Mouse (Mus musculus) hindbrain, embryonic 12.5 days (tissue): ENCODE data around the gene Slc45a1. TPM values are rescaled to one million over a fixed set of nuclear protein-coding genes. Genes with fewer than 3 reads are reported as not detected.
"Not testable (repeated sequence)": the region's sequence is repeated elsewhere in the genome, so short reads cannot be mapped to it uniquely, and the experiment has no call there.

Experiments
- ATAC-seq: fragments of 200-750 bp; cut with Nextera tagmentation; 2 replicates; pipeline ENCODE4 v1.8.0; 2017; ENCODE audit warnings: moderate TSS enrichment; ENCODE audit not compliant: low FRiP score
- H3K27ac ChIP-seq: fragments of 300-500 bp; sonication (generic); 2 replicates; pipeline ENCODE4 v1.5.1; 2016; ENCODE audit warnings: mild to moderate bottlenecking
- H3K27me3 ChIP-seq: fragments of 300-500 bp; sonication (generic); 2 replicates; pipeline ENCODE4 v1.6.1; 2016; ENCODE audit warnings: mild to moderate bottlenecking
- H3K36me3 ChIP-seq: fragments of 300-500 bp; sonication (generic); 2 replicates; pipeline ENCODE4 v1.6.1; 2016; ENCODE audit warnings: mild to moderate bottlenecking
- H3K4me1 ChIP-seq: fragments of 300-500 bp; sonication (generic); 2 replicates; pipeline ENCODE4 v1.6.1; 2016
- H3K4me2 ChIP-seq: fragments of 300-500 bp; sonication (generic); replicated peaks from 2 replicates; pipeline ENCODE4 v1.6.1; 2016; ENCODE audit warnings: mild to moderate bottlenecking
- H3K4me3 ChIP-seq: fragments of 300-500 bp; sonication (generic); 2 replicates; pipeline ENCODE4 v1.5.1; 2016; ENCODE audit warnings: mild to moderate bottlenecking
- H3K9ac ChIP-seq: fragments of 300-500 bp; sonication (generic); 2 replicates; pipeline ENCODE4 v1.6.1; 2016; ENCODE audit warnings: mild to moderate bottlenecking, moderate library complexity
- H3K9me3 ChIP-seq: fragments of 300-500 bp; sonication (generic); replicated peaks from 2 replicates; pipeline ENCODE4 v1.6.1; 2016; ENCODE audit warnings: mild to moderate bottlenecking
- WGBS: fragments of 180-500 bp; shearing (Covaris S2); methylation state at CpG from one replicate; pipeline ENCODE4 v1.1.7; 2016; 5-methylcytosine and 5-hydroxymethylcytosine counted together
- polyA plus RNA-seq: library from polyadenylated mRNA; unstranded; fragments of >200 nt; fragmentation: Nextera tagmentation; extraction: Ambion mirVana; gene quantifications from 2 replicates; pipeline ENCODE4 v1.2.1, GENCODE M21; 2016

Gene Slc45a1
- polyA plus RNA-seq, 1 experiment from 2014 or later = 12.4 TPM

DNA sequence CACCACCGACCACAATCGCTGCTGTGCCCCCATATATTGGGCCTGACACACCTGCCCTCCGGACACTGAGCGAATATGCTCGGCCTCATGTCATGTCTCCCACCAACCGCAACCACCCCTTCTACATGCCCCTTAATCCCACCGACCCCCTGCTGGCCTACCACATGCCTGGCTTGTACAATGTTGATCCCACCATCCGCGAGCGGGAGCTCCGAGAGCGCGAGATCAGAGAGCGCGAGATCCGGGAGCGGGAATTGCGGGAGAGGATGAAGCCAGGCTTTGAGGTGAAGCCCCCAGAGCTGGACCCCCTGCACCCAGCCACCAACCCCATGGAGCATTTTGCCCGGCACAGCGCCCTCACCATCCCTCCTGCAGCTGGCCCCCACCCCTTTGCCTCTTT, 35.1 kb downstream of the Slc45a1 start:
- Histone ChIP-seq H3K27me3 (no peaks in the 10 kb centered on the region), H3K27ac (no peak overlapping the region)

GRCm38 (mm10) chr4:150616029-150616420, 35.9 kb downstream of the Slc45a1 start:
- H3K36me3 ChIP-seq = peaks cover 85% of the 10 kb centered on the region
- no peak for ATAC-seq
- no peaks in the 10 kb centered on the region for H3K4me1 ChIP-seq
- 90% methylated on average over 13 of the region's 13 CpGs for WGBS
- no peak overlapping the region for H3K27ac ChIP-seq
- H3K9ac ChIP-seq = no peak overlapping the region
- no peak overlapping the region for H3K4me2 ChIP-seq
- H3K9me3 ChIP-seq = no peaks in the 10 kb centered on the region
- no peaks in the 10 kb centered on the region for H3K27me3 ChIP-seq
- H3K4me3 ChIP-seq = no peak overlapping the region

More for the DNA sequence above, 35.1 kb downstream of the Slc45a1 start:
- Histone ChIP-seq H3K4me2 (no peak overlapping the region), H3K36me3 (peaks cover 83% of the 10 kb centered on the region), H3K9ac (no peak overlapping the region), H3K4me3 (no peak overlapping the region), H3K4me1 (no peaks in the 10 kb centered on the region), H3K9me3 (no peaks in the 10 kb centered on the region)
- no peak for ATAC-seq
- 95% methylated on average over 20 of the region's 20 CpGs for WGBS

GRCm38 (mm10) chr4:150615251-150616028, 36.5 kb downstream of the Slc45a1 start:
- ATAC-seq = no peak
- 94% methylated on average over 12 of the region's 12 CpGs for WGBS

GRCm38 (mm10) chr4:150613715-150614114, 38.3 kb downstream of the Slc45a1 start:
- H3K9me3 ChIP-seq = no peaks in the 10 kb centered on the region
- peaks cover 80% of the 10 kb centered on the region for H3K36me3 ChIP-seq
- 94% methylated on average over 7 of the region's 7 CpGs for WGBS
- no peaks in the 10 kb centered on the region for H3K27me3 ChIP-seq
- ATAC-seq = no peak
- no peak overlapping the region for H3K4me3 ChIP-seq
- H3K4me1 ChIP-seq = no peaks in the 10 kb centered on the region
- no peak overlapping the region for H3K27ac ChIP-seq
- H3K9ac ChIP-seq = no peak overlapping the region
- no peak overlapping the region for H3K4me2 ChIP-seq

More at GRCm38 (mm10) chr4:150615251-150616028, 36.5 kb downstream of the Slc45a1 start:
- Histone ChIP-seq H3K9ac (no peak overlapping the region), H3K36me3 (peaks cover 87% of the 10 kb centered on the region), H3K27me3 (no peaks in the 10 kb centered on the region), H3K4me1 (no peaks in the 10 kb centered on the region), H3K4me2 (no peak overlapping the region), H3K4me3 (no peak overlapping the region), H3K9me3 (no peaks in the 10 kb centered on the region), H3K27ac (peak overlapping the region; percentile 44; the same call in 1 of the 2 replicates)

DNA sequence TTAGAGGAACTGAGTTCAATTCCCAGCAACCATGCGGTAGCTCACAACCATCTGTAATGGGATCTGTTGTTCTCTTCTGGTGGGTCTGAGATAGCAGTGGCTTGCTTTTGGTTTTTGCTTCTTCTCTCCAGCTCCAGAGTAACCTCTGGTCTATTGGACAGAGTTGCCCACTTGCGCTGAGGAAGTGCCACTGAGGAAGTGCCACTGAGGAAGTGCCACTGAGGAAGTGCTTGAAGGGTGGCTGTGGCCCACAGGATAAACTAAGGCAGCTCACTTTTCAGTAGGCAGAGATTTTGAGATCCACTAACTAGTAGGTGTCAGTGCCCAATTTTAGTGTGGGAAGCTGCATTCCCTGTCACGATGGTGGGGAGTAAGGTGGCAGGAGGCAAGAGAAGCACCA, 43.3 kb downstream of the Slc45a1 start:
- H3K9me3 ChIP-seq = no peaks in the 10 kb centered on the region
- no peak overlapping the region for H3K4me2 ChIP-seq
- 90% methylated on average over 3 of the region's 3 CpGs for WGBS
- H3K4me3 ChIP-seq = no peak overlapping the region
- no peak overlapping the region for H3K27ac ChIP-seq
- H3K27me3 ChIP-seq = no peaks in the 10 kb centered on the region
- ATAC-seq = no peak
- H3K4me1 ChIP-seq = peaks cover 35% of the 10 kb centered on the region
- peaks cover 30% of the 10 kb centered on the region for H3K36me3 ChIP-seq
- H3K9ac ChIP-seq = no peak overlapping the region

GRCm38 (mm10) chr4:150606449-150607161, 45.4 kb downstream of the Slc45a1 start:
- WGBS = 21% methylated on average over 3 of the region's 3 CpGs
- Histone ChIP-seq H3K9ac (peak overlapping the region; percentile 28), H3K36me3 (peaks cover 9% of the 10 kb centered on the region; the same call in 1 of the 2 replicates), H3K4me1 (peaks cover 38% of the 10 kb centered on the region), H3K27ac (peak overlapping the region; percentile 88), H3K27me3 (no peaks in the 10 kb centered on the region), H3K4me2 (no peak overlapping the region), H3K9me3 (no peaks in the 10 kb centered on the region), H3K4me3 (no peak overlapping the region)
- peak; percentile 75 for ATAC-seq

GRCm38 (mm10) chr4:150605804-150606203, 46.2 kb downstream of the Slc45a1 start:
- ATAC-seq = no peak
- no peak overlapping the region for H3K4me2 ChIP-seq
- WGBS = 96% methylated on average over 3 of the region's 3 CpGs
- H3K27ac ChIP-seq = peak overlapping the region; percentile 88
- no peaks in the 10 kb centered on the region for H3K9me3 ChIP-seq
- H3K27me3 ChIP-seq = no peaks in the 10 kb centered on the region
- H3K4me1 ChIP-seq = peaks cover 41% of the 10 kb centered on the region
- H3K4me3 ChIP-seq = no peak overlapping the region
- peaks cover 8% of the 10 kb centered on the region; the same call in 1 of the 2 replicates for H3K36me3 ChIP-seq
- 0 out of 2 replicates have a peak overlapping the region, but pooled peaks have one; percentile 28 for H3K9ac ChIP-seq

GRCm38 (mm10) chr4:150603366-150604061, 48.5 kb downstream of the Slc45a1 start:
- Histone ChIP-seq H3K27me3 (no peaks in the 10 kb centered on the region), H3K9me3 (no peaks in the 10 kb centered on the region), H3K9ac (no peak overlapping the region), H3K36me3 (no peaks in the 10 kb centered on the region), H3K4me2 (no peak overlapping the region), H3K27ac (no peak overlapping the region), H3K4me3 (no peak overlapping the region), H3K4me1 (peaks cover 49% of the 10 kb centered on the region)
- WGBS = 92% methylated on average over 1 of the region's 1 CpGs
- ATAC-seq = no peak

GRCm38 (mm10) chr4:150601489-150601888, 50.5 kb downstream of the Slc45a1 start:
- 79% methylated on average over 10 of the region's 10 CpGs for WGBS
- no peaks in the 10 kb centered on the region for H3K27me3 ChIP-seq
- H3K27ac ChIP-seq = no peak overlapping the region
- no peaks in the 10 kb centered on the region for H3K9me3 ChIP-seq
- peaks cover 38% of the 10 kb centered on the region for H3K4me1 ChIP-seq
- ATAC-seq = no peak
- H3K4me3 ChIP-seq = no peak overlapping the region
- no peak overlapping the region for H3K4me2 ChIP-seq
- no peak overlapping the region for H3K9ac ChIP-seq
- H3K36me3 ChIP-seq = no peaks in the 10 kb centered on the region

- peaks cover 28% of the 10 kb centered on the region for H3K4me1 ChIP-seq
- H3K27ac ChIP-seq = not testable (repeated sequence)
These were observed 51.5 kb downstream of the Slc45a1 start for GRCm38 (mm10) chr4:150600503-150600902.

DNA sequence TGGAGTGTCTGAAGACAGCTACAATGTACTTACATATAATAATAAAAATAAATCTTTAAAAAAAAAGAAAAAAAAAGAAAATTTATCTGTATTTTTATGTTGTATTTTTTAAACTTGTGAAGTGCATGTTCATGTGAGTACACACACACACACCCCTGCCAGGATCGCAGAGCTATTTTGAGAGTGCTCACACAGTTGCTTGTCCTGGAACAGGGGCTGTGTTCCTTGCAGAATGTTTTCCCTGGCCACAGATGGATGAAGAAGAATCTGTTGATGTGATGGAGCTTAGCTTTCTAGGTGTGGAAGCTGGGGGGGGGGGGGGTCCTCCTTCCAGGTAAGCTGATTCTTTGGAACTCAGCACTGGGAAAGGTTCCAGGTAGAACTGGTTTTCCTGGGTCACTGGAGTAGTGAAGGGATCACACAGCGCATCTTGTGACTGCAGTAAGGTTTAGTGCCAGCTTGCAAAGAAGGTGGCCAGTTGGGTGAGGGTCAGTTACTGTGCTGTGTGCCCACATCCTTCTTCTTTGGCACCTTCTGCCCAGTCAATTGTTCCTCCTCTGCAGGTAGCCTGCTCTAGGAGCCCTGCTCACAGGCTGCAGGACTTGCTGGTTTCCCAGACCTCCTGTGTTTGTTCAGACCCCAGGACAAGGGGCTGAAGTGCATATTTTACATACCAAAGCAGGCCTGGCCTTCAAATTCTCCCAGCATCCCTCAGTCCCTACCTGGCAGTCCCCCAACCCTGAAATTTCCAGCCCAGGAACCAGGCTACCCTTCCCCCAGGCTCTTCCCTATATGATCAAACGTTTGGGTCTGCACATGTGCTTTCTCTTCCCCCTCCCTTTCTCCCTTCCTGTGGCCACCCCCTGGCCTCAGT, 52.6 kb downstream of the Slc45a1 start:
- no peaks in the 10 kb centered on the region for H3K27me3 ChIP-seq
- no peak for ATAC-seq
- no peaks in the 10 kb centered on the region for H3K36me3 ChIP-seq
- H3K4me1 ChIP-seq = peaks cover 19% of the 10 kb centered on the region
- H3K27ac ChIP-seq = peak overlapping the region; percentile 48; the same call in 1 of the 2 replicates
- H3K4me2 ChIP-seq = no peak overlapping the region
- H3K9ac ChIP-seq = no peak overlapping the region
- WGBS = 71% methylated on average over 3 of the region's 3 CpGs
- no peak overlapping the region for H3K4me3 ChIP-seq
- H3K9me3 ChIP-seq = no peaks in the 10 kb centered on the region

More at GRCm38 (mm10) chr4:150600503-150600902, 51.5 kb downstream of the Slc45a1 start:
- not testable (repeated sequence) for H3K36me3 ChIP-seq, H3K4me3 ChIP-seq, ATAC-seq, H3K9ac ChIP-seq, H3K27me3 ChIP-seq, H3K4me2 ChIP-seq, H3K9me3 ChIP-seq
- 96% methylated on average over 2 of the region's 2 CpGs for WGBS
